In genomic region chr2:68404274-68405162, GRCm38 (mm10) we compare ENCODE assay signal across 9 mouse cellular contexts.
DNase-seq lines count a peak whose midpoint lies in the region; ATAC-seq and TF ChIP-seq lines count a peak whose summit lies in the region.
"Had no signal": no experiment of that assay in that cellular context is flagged by ENCODE, and none has a peak within 500 bp of the region (broad histone marks: within the 10 kb centered on the region; RNA-seq: fewer than 3 reads in every experiment).

No protein-coding gene starts in this region.

- peak overlapping the region; percentile 49; the same call in 1 of the 2 replicates for H3K27ac ChIP-seq in gastrocnemius, adult 2 months
- peak overlapping the region; percentile 66 for H3K27ac ChIP-seq in limb, embryonic 12.5 days
- H3K27ac ChIP-seq in small intestine, adult 2 months (ENCODE audit: insufficient read depth, low read depth, low read length) = no peak overlapping the region

- ATAC-seq in limb, embryonic 12.5 days (ENCODE audit: insufficient number of reproducible peaks, insufficient read depth, low FRiP score, low TSS enrichment, low read depth) = no peak
- ATAC-seq: Patski had no signal

- TF ChIP-seq CTCF in gastrocnemius, adult 2 months (IDR thresholded peaks at IDR 0.05) = no peak
- no peak for TF ChIP-seq CTCF in small intestine, adult 2 months (IDR thresholded peaks at IDR 0.05; ENCODE audit: extremely low read depth, insufficient read length, insufficient replicate concordance, low read depth, low read length)

- no peak for TF ChIP-seq POLR2A in small intestine, adult 2 months (IDR thresholded peaks at IDR 0.05; ENCODE audit: low read depth, low read length)

- H3K27me3 ChIP-seq in limb, embryonic 12.5 days = no peaks in the 10 kb centered on the region
- no peaks in the 10 kb centered on the region for H3K27me3 ChIP-seq in small intestine, adult 2 months (ENCODE audit: control insufficient read depth, insufficient read depth, low read length)
- H3K27me3 ChIP-seq: Patski had no signal

- no peaks in the 10 kb centered on the region for H3K36me3 ChIP-seq in limb, embryonic 12.5 days
- H3K36me3 ChIP-seq in small intestine, adult 2 months (ENCODE audit: control insufficient read depth, insufficient read depth, low read length) = no peaks in the 10 kb centered on the region

- peak overlapping the region; percentile 47 for H3K4me3 ChIP-seq in gastrocnemius, adult 2 months
- H3K4me3 ChIP-seq in limb, embryonic 12.5 days (replicated peaks) = peak overlapping the region; percentile 15
- H3K4me3 ChIP-seq in small intestine, adult 2 months (ENCODE audit: low read depth, low read length) = peak overlapping the region; percentile 4; the same call in 1 of the 2 replicates

- WGBS in limb, embryonic 12.5 days = 8% methylated on average over 18 of the region's 18 CpGs
- WGBS in small intestine, adult 2 months = 80% methylated on average over 18 of the region's 18 CpGs

- peaks cover 49% of the 10 kb centered on the region for H3K4me1 ChIP-seq in limb, embryonic 12.5 days (replicated peaks)
- 0 out of 2 replicates have a peak, but pooled peaks cover 2% of the 10 kb centered on the region for H3K4me1 ChIP-seq in small intestine, adult 2 months (ENCODE audit: control insufficient read depth, insufficient read depth, insufficient read length, low read length)

- H3K9ac ChIP-seq in limb, embryonic 12.5 days (replicated peaks) = 0 out of 2 replicates have a peak overlapping the region, but pooled peaks have one; percentile 8

- intact Hi-C loops in gastrocnemius, adult 2 months (cut with DNase I) = no loop called here

- peak overlapping the region; percentile 51 for H3K4me2 ChIP-seq in limb, embryonic 12.5 days

- no peaks in the 10 kb centered on the region for H3K9me3 ChIP-seq in limb, embryonic 12.5 days

- DNase-seq in gastrocnemius, adult 2 months = no peak
- no peak for DNase-seq in gastrocnemius, adult 18-20 months (ENCODE audit: low spot score)
- DNase-seq in retina, postnatal 1 day = peak; percentile 58
- no peak for DNase-seq in retina, embryonic 14.5 days (ENCODE audit: low spot score)
- DNase-seq in adrenal gland, postnatal 25 days = no peak
- DNase-seq in testis, postnatal 10 days (ENCODE audit: low spot score) = no peak
